Mouse (Mus musculus): Measurements from ENCODE around the gene Egf. TPM values are rescaled to one million over a fixed set of nuclear protein-coding genes. Genes with fewer than 3 reads are reported as not detected.
A peak's percentile ranks its signal among the peaks of the same experiment; 100 is the strongest.

Egf gene
- polyA plus RNA-seq, 1 experiment from 2014 or later = 2.1 TPM

DNA sequence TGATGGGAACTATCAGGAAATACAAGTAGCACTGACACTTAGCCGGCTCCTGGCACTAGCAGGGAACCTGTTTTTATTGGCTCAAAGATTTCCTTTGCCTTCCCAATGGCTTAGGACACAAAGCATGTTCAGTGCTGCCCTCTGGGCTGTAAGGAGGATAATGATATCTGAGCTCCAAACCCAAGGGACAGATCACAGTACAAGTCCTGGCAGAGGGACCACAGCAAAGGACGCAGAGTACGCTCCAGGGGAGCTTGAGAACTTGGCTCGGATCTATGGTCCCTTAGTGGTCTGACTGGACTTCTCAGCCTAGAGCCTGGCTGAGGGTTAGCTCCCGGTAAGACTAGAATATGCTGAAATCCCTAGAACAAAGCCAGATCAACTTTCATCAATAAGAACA, 74.9 kb downstream of the Egf start:
- Histone ChIP-seq H3K9ac (no peak overlapping the region), H3K27me3 (no peaks in the 10 kb centered on the region), H3K4me3 (replicated peaks) (no peak overlapping the region), H3K36me3 (no peaks in the 10 kb centered on the region), H3K27ac (no peak overlapping the region), H3K4me2 (no peak overlapping the region), H3K9me3 (replicated peaks) (no peaks in the 10 kb centered on the region), H3K4me1 (0 out of 2 replicates have a peak, but pooled peaks cover 7% of the 10 kb centered on the region)
- WGBS = 48% methylated on average over 5 of the region's 5 CpGs
- no peak; the same call in 1 of the 2 replicates for ATAC-seq (replicated peaks; ENCODE audit: low FRiP score)

DNA sequence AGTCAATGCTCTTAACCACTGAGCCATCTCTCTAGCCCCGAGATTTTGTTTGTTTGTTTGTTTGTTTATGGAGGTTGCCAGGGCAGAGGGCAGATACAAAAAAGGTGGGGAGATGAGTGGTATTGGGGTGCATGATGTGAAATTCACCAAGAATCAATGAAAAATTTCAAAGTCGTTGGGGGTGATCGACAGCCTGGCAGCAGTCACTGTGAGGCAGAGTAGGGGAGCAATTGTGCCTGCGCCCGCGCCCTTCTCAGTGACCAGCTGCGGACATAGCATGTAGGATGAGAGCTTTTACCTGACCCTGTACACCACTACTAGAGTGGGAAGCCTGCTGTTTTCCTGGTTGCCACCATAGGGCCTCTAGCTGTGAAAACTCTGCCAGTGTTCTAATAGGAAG, 79.2 kb downstream of the Egf start:
- H3K27ac ChIP-seq = no peak overlapping the region
- no peaks in the 10 kb centered on the region for H3K9me3 ChIP-seq (replicated peaks)
- H3K4me2 ChIP-seq = no peak overlapping the region
- no peaks in the 10 kb centered on the region for H3K27me3 ChIP-seq
- H3K36me3 ChIP-seq = no peaks in the 10 kb centered on the region
- 90% methylated on average over 7 of the region's 7 CpGs for WGBS
- H3K4me3 ChIP-seq (replicated peaks) = no peak overlapping the region
- 0 out of 2 replicates have a peak, but pooled peaks cover 7% of the 10 kb centered on the region for H3K4me1 ChIP-seq
- H3K9ac ChIP-seq = no peak overlapping the region
- ATAC-seq (replicated peaks; ENCODE audit: low FRiP score) = no peak

DNA sequence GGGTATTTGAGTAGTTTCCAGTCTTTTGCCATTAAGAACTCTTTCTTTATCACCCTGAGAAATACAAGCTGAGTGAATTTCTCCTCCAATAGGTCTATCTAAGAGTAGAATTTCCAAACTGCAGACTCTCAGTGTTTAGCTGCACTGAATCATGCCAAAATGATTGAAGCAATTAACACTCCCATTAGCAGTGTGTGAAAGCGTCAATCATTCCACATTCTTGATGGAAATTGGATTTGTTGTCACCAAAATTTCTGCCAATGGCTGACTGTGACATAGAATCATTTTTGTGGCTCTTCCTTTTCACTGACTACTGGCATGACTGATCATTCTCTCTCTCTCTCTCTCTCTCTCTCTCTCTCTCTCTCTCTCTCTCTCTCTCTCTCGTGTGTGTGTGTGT, 91.2 kb downstream of the Egf start:
- Histone ChIP-seq H3K36me3 (no peaks in the 10 kb centered on the region), H3K9me3 (replicated peaks) (no peaks in the 10 kb centered on the region), H3K9ac (no peak overlapping the region), H3K4me3 (replicated peaks) (no peak overlapping the region), H3K4me2 (no peak overlapping the region), H3K27me3 (no peaks in the 10 kb centered on the region), H3K27ac (no peak overlapping the region), H3K4me1 (no peaks in the 10 kb centered on the region)
- no peak for ATAC-seq (replicated peaks; ENCODE audit: low FRiP score)
- WGBS = 68% methylated on average over 2 of the region's 2 CpGs

DNA sequence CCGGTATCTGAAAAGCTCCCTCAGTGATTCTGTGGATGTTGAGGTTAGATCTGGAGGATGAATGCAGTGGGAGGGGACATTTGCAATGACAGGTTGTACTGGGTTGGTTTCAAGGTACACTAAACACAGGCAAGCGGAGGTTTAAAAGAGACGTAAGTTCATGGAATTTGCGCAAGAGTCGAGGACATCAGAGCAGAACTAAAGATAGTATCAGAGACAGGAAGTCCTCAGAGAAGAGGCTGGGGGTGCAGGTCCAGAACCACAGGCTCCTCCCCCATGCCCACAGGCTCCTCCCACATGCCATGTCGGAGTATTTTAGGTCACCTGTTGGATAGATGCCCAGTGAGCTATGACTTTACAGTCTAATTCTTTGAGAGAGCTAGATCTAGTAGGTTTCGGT, 96.3 kb downstream of the Egf start:
- Histone ChIP-seq H3K27ac (no peak overlapping the region), H3K9ac (no peak overlapping the region), H3K27me3 (no peaks in the 10 kb centered on the region), H3K4me2 (no peak overlapping the region), H3K4me3 (replicated peaks) (no peak overlapping the region), H3K4me1 (no peaks in the 10 kb centered on the region), H3K9me3 (replicated peaks) (no peaks in the 10 kb centered on the region), H3K36me3 (no peaks in the 10 kb centered on the region)
- 86% methylated on average over 7 of the region's 7 CpGs for WGBS
- ATAC-seq (replicated peaks; ENCODE audit: low FRiP score) = no peak

DNA sequence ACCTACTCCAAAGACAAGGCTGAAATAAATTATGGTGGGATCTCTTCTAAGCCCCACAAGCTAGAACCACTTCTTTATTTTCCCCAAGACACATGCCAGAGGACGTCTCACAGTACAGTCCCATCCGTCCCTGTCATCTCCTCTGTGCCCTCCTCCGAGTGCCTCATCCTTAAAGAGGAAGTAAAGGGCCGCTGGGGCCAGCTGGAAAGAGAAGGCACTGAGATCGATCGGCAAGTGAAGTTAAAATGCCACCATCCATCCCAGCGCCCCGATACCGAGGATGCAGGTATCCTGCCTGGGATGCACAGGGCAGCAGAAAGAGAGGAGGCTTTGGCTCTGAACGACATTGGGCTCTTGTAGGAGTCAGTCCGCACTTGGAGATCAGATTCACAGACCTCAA, 97.3 kb downstream of the Egf start:
- Histone ChIP-seq H3K27me3 (no peaks in the 10 kb centered on the region), H3K9me3 (replicated peaks) (no peaks in the 10 kb centered on the region), H3K4me1 (no peaks in the 10 kb centered on the region), H3K9ac (no peak overlapping the region), H3K36me3 (no peaks in the 10 kb centered on the region), H3K4me3 (replicated peaks) (no peak overlapping the region), H3K4me2 (no peak overlapping the region), H3K27ac (no peak overlapping the region)
- ATAC-seq (replicated peaks; ENCODE audit: low FRiP score) = no peak
- 85% methylated on average over 11 of the region's 11 CpGs for WGBS

DNA sequence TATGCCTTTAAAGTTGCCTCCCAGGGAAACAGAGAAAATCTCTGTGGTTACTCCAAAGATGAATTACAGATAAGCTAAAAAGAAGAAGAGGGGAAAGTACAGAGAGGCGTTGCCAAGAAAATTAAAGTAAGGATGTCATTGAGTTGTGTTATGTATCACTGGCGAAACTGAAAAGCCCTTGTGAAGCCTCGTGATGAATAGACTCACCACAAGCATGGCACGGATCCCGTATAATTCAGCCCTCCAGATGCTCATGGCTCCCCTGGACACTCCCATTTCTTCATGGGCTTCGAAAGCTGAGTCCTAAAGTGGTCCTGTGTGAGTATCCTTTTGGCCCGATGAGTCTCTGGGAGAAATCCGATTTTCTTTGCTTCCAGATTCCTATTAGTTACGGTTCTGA, 97.9 kb downstream of the Egf start:
- H3K36me3 ChIP-seq = no peaks in the 10 kb centered on the region
- 87% methylated on average over 9 of the region's 9 CpGs for WGBS
- H3K4me1 ChIP-seq = no peaks in the 10 kb centered on the region
- no peak for ATAC-seq (replicated peaks; ENCODE audit: low FRiP score)
- no peak overlapping the region for H3K9ac ChIP-seq
- H3K4me3 ChIP-seq (replicated peaks) = no peak overlapping the region
- H3K27me3 ChIP-seq = no peaks in the 10 kb centered on the region
- H3K9me3 ChIP-seq (replicated peaks) = no peaks in the 10 kb centered on the region
- H3K27ac ChIP-seq = no peak overlapping the region
- H3K4me2 ChIP-seq = no peak overlapping the region

DNA sequence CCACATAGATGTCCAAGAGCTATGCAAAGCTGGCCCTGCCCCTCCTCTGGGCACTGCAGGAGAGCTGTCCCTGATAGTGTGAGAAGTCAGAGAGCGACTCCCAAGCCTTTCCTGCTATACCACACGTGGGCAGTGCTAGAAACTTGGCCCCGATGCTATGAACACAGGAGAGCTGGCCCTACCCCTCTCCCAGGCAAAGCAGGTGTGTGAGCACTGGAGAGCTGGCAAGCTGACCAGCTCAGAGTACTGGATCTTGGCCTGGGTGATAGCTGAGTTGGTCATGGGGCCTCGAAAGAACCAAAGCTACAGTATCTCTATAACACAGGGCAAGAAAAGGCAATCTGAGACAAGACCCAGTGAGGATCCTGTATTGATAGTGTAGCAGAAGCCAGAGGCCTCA, 98.6 kb downstream of the Egf start:
- Histone ChIP-seq H3K4me1 (no peaks in the 10 kb centered on the region), H3K9ac (no peak overlapping the region), H3K36me3 (no peaks in the 10 kb centered on the region), H3K4me2 (no peak overlapping the region), H3K9me3 (replicated peaks) (no peaks in the 10 kb centered on the region), H3K27ac (no peak overlapping the region), H3K4me3 (replicated peaks) (no peak overlapping the region), H3K27me3 (no peaks in the 10 kb centered on the region)
- ATAC-seq (replicated peaks; ENCODE audit: low FRiP score) = no peak
- WGBS = 81% methylated on average over 4 of the region's 4 CpGs

DNA sequence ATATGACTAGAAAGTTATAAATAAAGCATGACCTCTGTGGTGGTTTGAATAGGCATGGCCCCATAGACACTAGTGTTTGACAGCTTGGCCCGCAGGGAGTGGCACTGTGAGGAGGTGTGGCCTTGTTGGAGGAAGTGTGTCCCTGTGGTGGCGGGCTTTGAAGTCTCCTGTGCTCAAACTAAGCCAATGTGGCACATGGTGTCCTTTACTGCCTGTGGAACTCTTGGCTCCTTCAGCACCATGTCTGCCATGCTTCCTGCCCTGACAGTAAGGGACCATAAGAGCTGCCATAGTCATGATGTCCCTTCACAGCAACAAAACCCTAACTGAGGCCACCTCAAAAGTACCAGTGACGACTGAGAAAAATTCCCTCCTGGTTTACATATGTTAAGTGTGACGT, 102.6 kb downstream of the Egf start:
- Histone ChIP-seq H3K36me3 (no peaks in the 10 kb centered on the region), H3K4me1 (peaks cover 9% of the 10 kb centered on the region), H3K27me3 (0 out of 2 replicates have a peak, but pooled peaks cover 2% of the 10 kb centered on the region), H3K9ac (no peak overlapping the region), H3K4me3 (replicated peaks) (no peak overlapping the region), H3K27ac (no peak overlapping the region), H3K4me2 (no peak overlapping the region), H3K9me3 (replicated peaks) (no peaks in the 10 kb centered on the region)
- WGBS = 82% methylated on average over 4 of the region's 4 CpGs
- ATAC-seq (replicated peaks; ENCODE audit: low FRiP score) = no peak

DNA sequence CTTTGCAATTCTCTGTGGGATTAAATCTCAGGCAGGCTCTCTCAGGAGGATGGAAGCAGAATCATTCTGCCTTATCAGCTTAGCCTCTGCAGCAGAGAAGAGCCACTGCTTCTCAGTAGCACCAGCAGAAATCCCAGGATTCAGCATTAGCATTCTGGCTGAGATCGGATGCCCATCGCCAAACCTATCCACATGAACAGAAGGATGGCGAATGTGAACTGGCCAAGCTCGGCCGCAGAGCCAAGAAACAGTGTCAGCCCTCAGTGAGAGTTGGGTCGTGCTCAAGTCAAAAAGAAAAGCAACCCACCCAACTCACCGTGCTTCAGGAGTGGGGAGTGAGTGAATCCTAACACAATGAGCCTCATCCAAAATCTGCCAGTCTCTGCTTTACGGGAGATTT, 103.4 kb downstream of the Egf start:
- ATAC-seq (replicated peaks; ENCODE audit: low FRiP score) = no peak
- Histone ChIP-seq H3K36me3 (no peaks in the 10 kb centered on the region), H3K27ac (no peak overlapping the region), H3K4me1 (peaks cover 14% of the 10 kb centered on the region), H3K27me3 (0 out of 2 replicates have a peak, but pooled peaks cover 2% of the 10 kb centered on the region), H3K4me2 (no peak overlapping the region), H3K4me3 (replicated peaks) (no peak overlapping the region), H3K9me3 (replicated peaks) (no peaks in the 10 kb centered on the region), H3K9ac (no peak overlapping the region)
- WGBS = 94% methylated on average over 8 of the region's 8 CpGs

DNA sequence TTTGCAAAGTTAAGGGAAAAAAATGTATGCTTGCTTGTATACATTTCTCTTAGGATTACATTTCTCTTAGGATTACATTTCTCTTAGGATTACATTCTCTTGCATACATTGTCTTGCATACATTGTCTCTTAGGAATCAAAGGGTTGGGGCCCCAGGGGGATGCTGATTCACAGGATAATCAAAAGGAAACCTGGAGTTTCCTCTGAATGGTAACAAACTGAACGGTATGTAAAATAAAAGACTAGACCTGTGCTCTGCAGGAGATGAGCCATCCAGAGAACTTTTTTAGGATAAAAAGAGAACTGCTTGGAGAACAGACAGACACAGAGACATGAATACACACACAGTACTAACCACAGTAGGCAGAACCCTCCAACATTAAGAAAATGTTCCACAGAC, 104.2 kb downstream of the Egf start:
- Histone ChIP-seq H3K4me3 (replicated peaks) (no peak overlapping the region), H3K36me3 (no peaks in the 10 kb centered on the region), H3K9me3 (replicated peaks) (no peaks in the 10 kb centered on the region), H3K27ac (no peak overlapping the region), H3K4me2 (no peak overlapping the region), H3K27me3 (0 out of 2 replicates have a peak, but pooled peaks cover 2% of the 10 kb centered on the region), H3K4me1 (peaks cover 22% of the 10 kb centered on the region), H3K9ac (no peak overlapping the region)
- 43% methylated on average over 1 of the region's 1 CpGs for WGBS
- ATAC-seq (replicated peaks; ENCODE audit: low FRiP score) = no peak

DNA sequence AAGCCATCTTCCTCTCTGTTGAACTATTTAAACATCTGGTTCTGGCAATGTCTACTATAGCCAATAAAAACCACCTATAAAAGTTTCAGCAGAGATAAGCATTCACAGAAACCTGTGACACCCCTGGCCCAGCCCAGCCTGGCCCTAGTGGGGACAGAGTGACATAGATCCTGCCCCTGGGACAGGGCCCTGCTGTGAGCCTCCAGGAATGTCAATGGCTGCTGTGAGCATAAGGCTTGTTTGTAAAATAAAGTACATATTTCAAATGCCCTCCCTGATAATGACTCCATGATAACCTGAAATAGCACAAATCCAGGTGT, 104.9 kb downstream of the Egf start:
- Histone ChIP-seq H3K36me3 (no peaks in the 10 kb centered on the region), H3K4me2 (no peak overlapping the region), H3K4me1 (peaks cover 29% of the 10 kb centered on the region), H3K27me3 (0 out of 2 replicates have a peak, but pooled peaks cover 2% of the 10 kb centered on the region), H3K4me3 (replicated peaks) (no peak overlapping the region), H3K9ac (no peak overlapping the region), H3K27ac (no peak overlapping the region), H3K9me3 (replicated peaks) (no peaks in the 10 kb centered on the region)
- no peak for ATAC-seq (replicated peaks; ENCODE audit: low FRiP score)

DNA sequence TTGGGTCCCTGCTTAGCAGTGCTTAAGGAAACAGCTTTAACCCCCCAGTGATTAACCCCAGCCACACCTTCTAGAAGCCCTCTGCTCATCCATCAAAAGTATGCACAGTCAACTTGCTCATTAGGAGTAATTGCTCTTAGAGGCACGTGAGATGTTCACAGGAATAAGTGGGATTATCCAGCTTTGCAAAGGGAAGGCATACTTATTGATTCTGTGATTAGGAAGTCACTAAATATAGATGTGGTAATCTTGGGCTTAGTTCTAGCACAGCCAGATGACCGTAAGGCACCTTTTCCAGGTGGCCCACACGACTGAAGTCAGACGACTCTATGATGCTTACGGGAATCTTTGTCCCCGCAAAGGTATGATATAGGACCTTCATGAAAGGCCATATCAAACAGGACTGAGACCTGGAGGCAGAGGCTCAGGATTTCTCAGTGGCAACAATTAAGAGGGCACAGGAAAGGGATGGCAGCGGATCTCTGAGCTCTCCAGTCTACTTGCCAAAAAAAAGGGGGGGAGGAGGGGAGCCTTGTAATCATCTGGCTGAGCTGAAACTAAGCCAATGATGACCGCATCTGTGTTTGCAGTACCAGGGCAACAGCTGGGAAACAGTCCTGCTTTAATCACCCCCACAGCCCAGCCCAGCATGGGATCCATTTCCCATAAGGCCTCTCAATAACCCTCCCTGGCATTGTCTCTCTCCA, 105.4 kb downstream of the Egf start:
- Histone ChIP-seq H3K4me2 (no peak overlapping the region), H3K27ac (no peak overlapping the region), H3K4me1 (peaks cover 31% of the 10 kb centered on the region), H3K36me3 (no peaks in the 10 kb centered on the region), H3K9ac (no peak overlapping the region), H3K4me3 (replicated peaks) (no peak overlapping the region), H3K27me3 (0 out of 2 replicates have a peak, but pooled peaks cover 2% of the 10 kb centered on the region), H3K9me3 (replicated peaks) (no peaks in the 10 kb centered on the region)
- no peak for ATAC-seq (replicated peaks; ENCODE audit: low FRiP score)
- WGBS = 77% methylated on average over 8 of the region's 8 CpGs

DNA sequence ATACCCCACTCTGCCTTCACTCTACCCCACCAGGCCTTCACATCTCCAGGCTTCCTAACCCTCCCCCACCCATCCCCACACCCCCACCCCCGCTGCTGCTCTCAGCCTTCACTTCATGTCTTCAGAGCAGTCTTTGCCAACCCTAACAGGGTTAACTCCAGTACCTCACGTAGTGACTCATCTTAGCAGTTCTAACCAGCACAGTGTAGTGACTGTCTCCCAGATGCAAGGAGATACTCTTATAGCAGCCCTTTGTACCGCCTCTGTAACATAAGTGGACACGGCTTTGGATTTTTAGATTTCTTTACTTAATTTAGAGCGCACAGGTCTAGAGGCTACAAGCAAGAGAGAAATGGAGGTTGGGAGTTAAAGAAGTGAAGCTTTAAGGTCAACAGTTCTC, 106.5 kb downstream of the Egf start:
- WGBS = 55% methylated on average over 5 of the region's 5 CpGs

More for the DNA sequence above, 106.5 kb downstream of the Egf start:
- H3K27me3 ChIP-seq = 0 out of 2 replicates have a peak, but pooled peaks cover 2% of the 10 kb centered on the region
- no peaks in the 10 kb centered on the region for H3K9me3 ChIP-seq (replicated peaks)
- H3K4me3 ChIP-seq (replicated peaks) = no peak overlapping the region
- H3K4me2 ChIP-seq = no peak overlapping the region
- H3K27ac ChIP-seq = no peak overlapping the region
- 0 out of 2 replicates have a peak, but pooled peaks have one; percentile 57 for ATAC-seq (replicated peaks; ENCODE audit: low FRiP score)
- H3K36me3 ChIP-seq = no peaks in the 10 kb centered on the region
- H3K4me1 ChIP-seq = peaks cover 31% of the 10 kb centered on the region
- no peak overlapping the region for H3K9ac ChIP-seq
